Mouse (Mus musculus) induced T-regulatory cell, adult 2 months (primary cell): ENCODE measurements at regions not wholly inside any gene's neighbourhood (a gene's known extent, or its start where the extent isn't known, plus 50 kb on each side); places are given as distances from the start of the nearest gene placed in this dataset.
"Not testable (repeated sequence)": the region's sequence is repeated elsewhere in the genome, so short reads cannot be mapped to it uniquely, and the experiment has no call there.

Experiments
- DNase-seq: peaks from one replicate; pipeline ENCODE4 v3.0.0-alpha.2; 2012; ENCODE audit warnings: low read depth

- not testable (repeated sequence) for DNase-seq
These were observed 339.0 kb downstream of the Dync2h1 start for GRCm38 (mm10) chr9:6845281-6845680.

GRCm38 (mm10) chr9:6834936-6835335, 349.3 kb downstream of the Dync2h1 start:
- DNase-seq = not testable (repeated sequence)

GRCm38 (mm10) chr9:6834470-6834869, 349.8 kb downstream of the Dync2h1 start:
- no peak for DNase-seq

GRCm38 (mm10) chr9:6832862-6833261, 351.4 kb downstream of the Dync2h1 start:
- no peak for DNase-seq

DNA sequence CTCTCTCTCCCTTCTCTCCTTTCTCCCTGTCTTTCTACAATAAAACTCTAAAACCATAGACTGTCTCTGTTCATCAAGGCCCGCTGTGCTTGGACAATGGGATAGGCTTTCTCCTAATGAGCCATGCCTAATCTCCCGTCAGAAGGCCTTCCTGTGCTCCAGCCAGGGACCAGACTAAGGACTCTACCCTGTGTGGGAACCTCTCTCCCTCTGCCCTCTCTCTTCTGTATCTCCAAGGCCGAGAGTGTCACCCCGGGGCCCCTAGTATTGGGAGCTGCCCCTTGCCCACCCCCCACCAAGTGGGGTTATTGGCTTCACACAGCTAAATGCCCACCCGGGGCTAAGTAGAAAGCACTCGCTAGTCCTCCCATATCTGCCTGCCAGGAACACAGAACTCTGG, 352.6 kb downstream of the Dync2h1 start:
- not testable (repeated sequence) for DNase-seq

DNA sequence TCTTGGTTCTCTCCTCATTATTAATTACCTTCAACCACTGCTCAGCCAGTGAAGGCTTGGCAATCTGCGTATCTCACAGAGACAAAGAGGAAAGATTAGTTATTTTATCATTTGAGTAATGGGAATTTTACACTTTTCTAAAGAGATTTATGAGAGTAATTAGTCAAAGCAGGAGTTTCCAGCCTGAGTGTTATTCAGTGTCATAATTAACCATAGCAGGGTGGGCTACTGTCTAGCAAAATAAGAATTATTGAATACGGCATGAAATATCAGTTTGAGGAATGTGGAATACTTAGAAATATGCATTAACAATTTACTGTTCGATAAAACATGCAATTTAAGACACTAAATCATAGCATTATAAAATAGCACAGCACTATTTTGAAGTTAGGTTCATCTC, 357.7 kb downstream of the Dync2h1 start:
- no peak for DNase-seq

DNA sequence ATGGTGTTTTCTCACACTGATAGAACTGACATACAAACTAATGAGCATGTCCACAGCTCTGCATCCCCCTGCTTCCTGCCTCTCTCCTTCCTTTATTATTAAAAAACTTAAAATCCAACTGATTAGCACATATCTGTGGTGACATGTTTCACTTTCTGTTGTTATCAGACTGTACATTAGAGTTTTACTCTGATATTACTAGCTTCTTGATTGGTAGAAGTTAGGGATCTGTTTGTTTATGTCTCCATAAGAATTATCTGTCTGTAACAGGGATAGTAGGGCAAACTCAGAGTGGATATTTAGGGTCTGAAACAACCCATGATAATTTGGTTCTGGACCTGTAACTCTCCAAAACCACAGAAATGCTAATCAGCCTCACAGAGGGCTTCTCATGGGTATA, 358.6 kb downstream of the Dync2h1 start:
- no peak for DNase-seq

- DNase-seq = not testable (repeated sequence)
These were observed 360.3 kb downstream of the Dync2h1 start for GRCm38 (mm10) chr9:6823946-6824345.

GRCm38 (mm10) chr9:6823536-6823935, 360.7 kb downstream of the Dync2h1 start:
- DNase-seq = no peak

GRCm38 (mm10) chr9:6776671-6777070, 407.6 kb downstream of the Dync2h1 start:
- DNase-seq = no peak

DNA sequence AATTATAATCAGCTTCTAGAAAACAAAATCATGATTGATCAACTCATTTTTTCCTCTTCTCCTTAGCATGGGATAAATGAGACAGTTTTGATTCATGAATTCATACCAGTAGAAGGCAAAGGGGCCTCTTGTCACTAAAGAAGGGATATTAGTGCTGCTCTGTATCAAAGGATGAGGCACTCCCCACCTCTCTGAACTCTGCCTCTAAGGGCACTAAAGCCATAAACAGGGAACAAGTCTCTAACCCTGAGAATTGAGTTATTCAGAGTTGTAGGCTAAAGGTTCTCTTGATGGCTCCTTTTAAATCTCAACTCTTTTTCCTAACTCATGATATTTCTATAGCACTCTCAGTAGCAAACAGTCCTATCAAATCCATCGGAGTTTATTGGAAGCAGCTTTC, 442.8 kb downstream of the Dync2h1 start:
- DNase-seq = no peak

DNA sequence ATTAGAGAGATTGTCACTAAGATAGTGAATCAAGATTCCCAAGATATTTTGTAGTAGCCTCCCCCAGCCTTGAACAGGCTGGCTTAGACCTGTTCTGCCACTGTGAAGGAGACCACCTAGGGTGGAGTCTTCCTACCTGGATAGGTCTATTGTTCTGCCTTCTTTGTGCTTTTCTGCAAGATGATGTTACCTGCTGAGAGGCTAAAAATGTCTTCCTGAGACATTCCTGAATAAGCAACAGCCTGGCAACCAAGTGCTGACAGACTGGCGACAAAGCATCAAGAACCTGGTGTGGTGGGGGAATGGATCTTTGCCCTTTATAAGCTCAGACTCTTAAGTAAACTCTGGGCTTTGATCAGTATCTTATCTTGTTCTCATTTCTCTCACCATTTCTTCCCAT, 447.8 kb downstream of the Dync2h1 start:
- DNase-seq = no peak

DNA sequence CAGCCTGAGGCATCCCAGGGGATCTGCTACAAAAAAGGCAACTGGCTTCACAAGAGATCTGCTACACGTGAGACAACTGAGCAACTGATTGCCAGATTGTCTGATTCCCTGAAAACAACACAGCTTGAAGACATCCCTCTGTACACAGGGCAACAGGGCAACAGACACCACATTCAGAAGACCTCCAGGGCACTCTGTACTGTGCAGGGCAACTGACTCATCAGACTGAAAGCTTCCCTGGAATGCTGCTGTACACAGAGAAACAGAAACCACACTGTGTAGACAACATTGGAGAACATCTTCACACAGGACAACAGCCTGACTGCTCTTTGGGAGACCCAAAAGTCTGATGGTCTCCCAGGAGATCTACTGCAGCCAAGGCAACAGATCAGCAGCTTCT, 456.8 kb upstream of the Ddi1 start:
- no peak for DNase-seq

- DNase-seq = no peak
These were observed 407.6 kb upstream of the Ddi1 start for GRCm38 (mm10) chr9:6677225-6677718.

- peak; percentile 3 for DNase-seq
These were observed 398.6 kb upstream of the Ddi1 start for GRCm38 (mm10) chr9:6668001-6668969.

DNA sequence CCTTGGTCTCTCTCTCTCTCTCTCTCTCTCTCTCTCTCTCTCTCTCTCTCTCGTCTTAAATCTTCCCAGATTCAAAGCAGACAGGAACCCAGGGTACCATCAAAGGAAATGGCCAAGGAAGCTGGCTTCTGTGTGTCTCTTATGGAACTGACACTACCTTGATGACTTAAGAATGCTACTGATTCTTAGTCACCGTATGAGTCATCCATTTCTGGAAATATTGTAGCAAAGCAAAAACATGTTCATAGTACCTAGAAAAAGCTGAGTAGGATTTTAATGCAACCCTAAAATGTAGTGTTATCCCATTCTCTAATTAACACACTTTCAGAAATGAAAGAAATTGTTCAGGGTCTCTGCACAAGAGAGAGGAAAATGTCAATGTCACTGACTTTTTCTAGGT, 396.0 kb upstream of the Ddi1 start:
- DNase-seq = no peak

- DNase-seq = no peak
These were observed 382.8 kb upstream of the Ddi1 start for GRCm38 (mm10) chr9:6652267-6652994.

GRCm38 (mm10) chr9:6651572-6652236, 382.1 kb upstream of the Ddi1 start:
- DNase-seq = no peak

DNA sequence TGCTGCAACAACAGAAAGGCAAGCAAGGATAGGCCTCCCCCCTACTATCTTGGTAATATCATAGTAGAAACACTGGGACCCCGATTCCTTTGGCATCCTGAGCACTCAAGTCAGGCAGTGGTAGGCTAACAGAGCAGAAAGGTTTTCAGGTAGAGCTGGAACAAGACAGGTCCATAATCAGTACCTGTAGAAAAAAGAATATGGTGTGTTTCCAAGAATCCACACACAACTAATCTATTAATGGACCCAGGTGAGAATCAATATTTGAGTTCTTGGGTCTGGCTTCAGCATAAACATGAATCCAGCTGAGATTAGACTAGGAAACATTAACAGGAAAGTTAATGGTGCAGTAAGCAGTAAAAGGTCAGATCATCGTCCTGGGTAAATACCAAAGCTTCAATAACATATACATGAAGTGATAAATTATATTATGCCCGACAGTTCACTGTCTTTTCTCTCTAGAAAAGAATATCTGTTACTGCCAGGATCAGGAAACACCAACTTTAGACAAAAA, 376.2 kb upstream of the Ddi1 start:
- DNase-seq = no peak

GRCm38 (mm10) chr9:6645321-6645720, 375.7 kb upstream of the Ddi1 start:
- no peak for DNase-seq

DNA sequence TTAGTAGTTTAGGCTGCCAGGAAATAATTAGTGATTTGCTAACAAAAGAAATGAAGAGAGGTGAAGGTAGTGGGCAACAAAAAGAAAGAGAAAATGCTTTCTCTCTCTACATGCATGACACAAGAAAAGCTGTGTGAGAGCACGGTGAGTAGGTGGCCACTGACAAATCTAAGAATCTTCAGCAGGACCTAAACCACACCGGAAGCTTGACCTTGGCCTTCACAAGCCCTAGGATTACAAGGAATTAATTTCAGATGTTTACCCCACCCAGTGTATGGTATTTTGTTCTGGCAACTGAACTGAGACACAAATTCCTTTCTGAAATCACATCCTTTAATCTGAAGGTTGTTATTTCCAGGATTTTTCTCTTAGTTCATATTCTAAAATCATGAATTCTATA, 347.5 kb upstream of the Ddi1 start:
- no peak for DNase-seq

DNA sequence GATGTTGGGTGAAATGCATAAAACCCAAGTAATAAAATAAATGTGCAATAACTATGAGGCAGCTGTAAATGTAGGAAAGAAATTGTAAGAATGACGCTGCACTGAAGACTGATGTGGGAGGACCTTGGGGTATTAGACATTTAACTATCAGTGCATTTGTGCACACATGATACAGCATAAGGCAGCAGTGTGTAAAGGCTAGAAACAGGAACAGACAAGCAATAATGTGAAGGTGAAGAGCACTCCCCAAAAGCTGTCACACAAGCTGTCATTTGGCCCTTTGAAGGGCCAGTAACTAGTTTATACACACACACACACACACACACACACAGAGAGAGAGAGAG, 339.6 kb upstream of the Ddi1 start:
- no peak for DNase-seq
